Mouse (Mus musculus) hindbrain, postnatal 0 days (tissue): ENCODE measurements at regions not wholly inside any gene's neighbourhood (a gene's known extent, or its start where the extent isn't known, plus 50 kb on each side); places are given as distances from the start of the nearest gene placed in this dataset.
A peak's percentile ranks its signal among the peaks of the same experiment; 100 is the strongest.

ENCODE experiments used
- ATAC-seq: fragments of 200-750 bp; cut with Nextera tagmentation; 2 replicates; pipeline ENCODE4 v1.8.0; 2017; ENCODE audit warnings: mild to moderate bottlenecking, moderate TSS enrichment, moderate library complexity
- DNase-seq: peaks from one replicate; pipeline ENCODE4 v3.0.0-alpha.2; 2015; ENCODE audit warnings: low spot score
- H3K27ac ChIP-seq: fragments of 300-500 bp; sonication (generic); 2 replicates; pipeline ENCODE4 v1.5.1; 2014; ENCODE audit warnings: mild to moderate bottlenecking
- H3K27me3 ChIP-seq: fragments of 300-500 bp; sonication (generic); 2 replicates; pipeline ENCODE4 v1.6.1; 2014; ENCODE audit warnings: low read length, mixed read lengths; ENCODE audit not compliant: insufficient read depth
- H3K36me3 ChIP-seq: fragments of 300-500 bp; sonication (generic); 2 replicates; pipeline ENCODE4 v1.6.1; 2014; ENCODE audit warnings: low read length, mixed read lengths; ENCODE audit not compliant: insufficient read depth
- H3K4me1 ChIP-seq: fragments of 300-500 bp; sonication (generic); 2 replicates; pipeline ENCODE4 v1.6.1; 2014; ENCODE audit warnings: antibody characterized with exemption, low read length, mixed read lengths; ENCODE audit not compliant: insufficient read depth
- H3K4me2 ChIP-seq: fragments of 300-500 bp; sonication (generic); 2 replicates; pipeline ENCODE4 v1.6.1; 2014; ENCODE audit warnings: low read depth, mild to moderate bottlenecking, low read length, moderate library complexity, mixed read lengths
- H3K4me3 ChIP-seq: fragments of 300-500 bp; sonication (generic); 2 replicates; pipeline ENCODE4 v1.5.1; 2014; ENCODE audit warnings: low read length
- H3K9ac ChIP-seq: fragments of 300-500 bp; sonication (generic); replicated peaks from 2 replicates; pipeline ENCODE4 v1.6.1; 2014; ENCODE audit warnings: mild to moderate bottlenecking, low read length, moderate library complexity, mixed read lengths
- H3K9me3 ChIP-seq: fragments of 300-500 bp; sonication (generic); 2 replicates; pipeline ENCODE4 v1.6.1; 2016; ENCODE audit warnings: low read length, mixed read lengths
- CTCF ChIP-seq: IDR thresholded peaks from 2 replicates; pipeline ENCODE4 v1.5.1; 2016; ENCODE audit warnings: antibody characterized with exemption, control low read depth, low read depth
- WGBS: fragments of 180-500 bp; shearing (Covaris S2); extraction: QIAGEN DNeasy Blood & Tissue Kit; methylation state at CpG from one replicate; pipeline ENCODE4 v1.1.7; 2014; 5-methylcytosine and 5-hydroxymethylcytosine counted together

- WGBS, result 90% methylated on average over 1 of the region's 1 CpGs
Observed at GRCm38 (mm10) chr9:52826781-52827180, 147.2 kb upstream of the AI593442 start.

DNA sequence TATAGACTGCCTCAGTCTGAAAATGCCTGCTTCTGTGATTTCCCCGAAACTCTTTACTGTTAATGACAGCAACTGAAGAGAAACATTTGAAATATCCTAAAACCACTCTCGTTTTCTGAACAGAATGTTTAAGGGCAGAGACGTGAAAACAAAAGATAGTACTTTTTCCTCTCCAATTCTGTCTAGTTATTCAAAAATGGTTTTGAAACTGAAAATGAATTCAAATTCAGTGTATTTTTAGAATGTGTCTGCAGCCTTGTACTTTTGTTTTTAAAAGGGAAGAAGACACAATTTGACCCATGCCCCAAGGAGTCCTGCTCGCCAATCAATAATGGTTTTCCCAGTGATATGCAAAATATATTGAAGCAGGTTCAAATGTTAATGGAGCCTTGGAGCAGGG lies 136.7 kb upstream of the AI593442 start:
- Histone ChIP-seq H3K4me3 (no peak overlapping the region), H3K4me1 (no peaks in the 10 kb centered on the region), H3K9me3 (no peaks in the 10 kb centered on the region), H3K27me3 (no peaks in the 10 kb centered on the region), H3K27ac (no peak overlapping the region), H3K4me2 (no peak overlapping the region), H3K36me3 (no peaks in the 10 kb centered on the region), H3K9ac (no peak overlapping the region)
- TF ChIP-seq CTCF, result no peak
- DNase-seq, result no peak
- 86% methylated on average over 4 of the region's 4 CpGs for WGBS
- no peak for ATAC-seq

More at GRCm38 (mm10) chr9:52826781-52827180, 147.2 kb upstream of the AI593442 start:
- H3K27me3 ChIP-seq, result no peaks in the 10 kb centered on the region
- H3K4me3 ChIP-seq, result no peak overlapping the region
- H3K36me3 ChIP-seq, result no peaks in the 10 kb centered on the region
- TF ChIP-seq CTCF, result no peak
- H3K9ac ChIP-seq, result no peak overlapping the region
- no peak overlapping the region for H3K4me2 ChIP-seq
- H3K27ac ChIP-seq, result no peak overlapping the region
- ATAC-seq (no peak), DNase-seq (no peak)
- H3K9me3 ChIP-seq, result no peaks in the 10 kb centered on the region
- H3K4me1 ChIP-seq, result no peaks in the 10 kb centered on the region

- no peak for ATAC-seq
- Histone ChIP-seq H3K27ac (no peak overlapping the region), H3K4me1 (no peaks in the 10 kb centered on the region), H3K9ac (no peak overlapping the region), H3K9me3 (no peaks in the 10 kb centered on the region), H3K4me2 (no peak overlapping the region), H3K27me3 (no peaks in the 10 kb centered on the region), H3K4me3 (no peak overlapping the region), H3K36me3 (no peaks in the 10 kb centered on the region)
- no peak for TF ChIP-seq CTCF
- no peak for DNase-seq
- 98% methylated on average over 13 of the region's 13 CpGs for WGBS
Observed at GRCm38 (mm10) chr9:52802969-52803368, 123.4 kb upstream of the AI593442 start.

DNA sequence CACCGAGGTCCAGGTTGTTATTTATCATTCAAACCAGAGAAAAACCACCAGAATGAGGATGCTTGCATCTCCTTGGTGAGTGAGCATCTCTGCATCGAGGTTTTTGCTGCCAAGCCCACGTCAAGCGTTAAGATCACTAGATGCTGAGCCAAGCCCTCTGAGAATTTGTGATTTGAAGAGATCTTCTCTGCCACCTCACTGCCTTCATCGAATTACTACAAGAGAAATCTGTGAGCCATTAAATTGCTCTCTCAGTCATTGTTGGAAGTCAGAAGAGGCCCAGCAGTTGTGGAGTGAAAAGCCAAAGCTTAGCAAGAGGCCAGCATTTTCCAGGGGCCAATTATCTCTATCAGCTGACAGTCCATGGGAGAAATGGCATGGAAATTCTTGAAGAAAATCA lies 122.2 kb upstream of the AI593442 start:
- peak; percentile 71 for DNase-seq
- 60% methylated on average over 5 of the region's 5 CpGs for WGBS

GRCm38 (mm10) chr9:52800476-52800875 lies 120.9 kb upstream of the AI593442 start:
- no peak overlapping the region for H3K9ac ChIP-seq
- peak; percentile 86 for ATAC-seq
- H3K36me3 ChIP-seq, result no peaks in the 10 kb centered on the region
- no peaks in the 10 kb centered on the region for H3K4me1 ChIP-seq
- H3K4me3 ChIP-seq, result no peak overlapping the region
- no peaks in the 10 kb centered on the region for H3K27me3 ChIP-seq
- TF ChIP-seq CTCF, result no peak
- H3K27ac ChIP-seq, result no peak overlapping the region
- no peak overlapping the region for H3K4me2 ChIP-seq
- peak; percentile 71 for DNase-seq
- 58% methylated on average over 3 of the region's 3 CpGs for WGBS
- H3K9me3 ChIP-seq, result no peaks in the 10 kb centered on the region

More for the DNA sequence above, 122.2 kb upstream of the AI593442 start:
- Histone ChIP-seq H3K9ac (no peak overlapping the region), H3K27me3 (no peaks in the 10 kb centered on the region), H3K4me3 (no peak overlapping the region), H3K9me3 (no peaks in the 10 kb centered on the region), H3K27ac (no peak overlapping the region), H3K36me3 (no peaks in the 10 kb centered on the region), H3K4me2 (no peak overlapping the region), H3K4me1 (no peaks in the 10 kb centered on the region)
- ATAC-seq, result no peak
- TF ChIP-seq CTCF, result no peak

- 0 out of 2 replicates have a peak overlapping the region, but pooled peaks have one; percentile 0 for H3K27ac ChIP-seq
- H3K4me3 ChIP-seq, result no peak overlapping the region
- H3K36me3 ChIP-seq, result no peaks in the 10 kb centered on the region
- H3K4me2 ChIP-seq, result no peak overlapping the region
- ATAC-seq (no peak), DNase-seq (peak; percentile 68)
- H3K27me3 ChIP-seq, result no peaks in the 10 kb centered on the region
- TF ChIP-seq CTCF, result no peak
- WGBS, result 52% methylated on average over 1 of the region's 1 CpGs
- no peak overlapping the region for H3K9ac ChIP-seq
- no peaks in the 10 kb centered on the region for H3K4me1 ChIP-seq
- H3K9me3 ChIP-seq, result no peaks in the 10 kb centered on the region
Observed at GRCm38 (mm10) chr9:52792596-52792995, 113.0 kb upstream of the AI593442 start.

GRCm38 (mm10) chr9:52782520-52782919 lies 102.9 kb upstream of the AI593442 start:
- H3K4me3 ChIP-seq, result no peak overlapping the region
- no peak for ATAC-seq
- no peak overlapping the region for H3K4me2 ChIP-seq
- no peaks in the 10 kb centered on the region for H3K36me3 ChIP-seq
- no peaks in the 10 kb centered on the region for H3K4me1 ChIP-seq
- no peak for DNase-seq
- H3K9ac ChIP-seq, result no peak overlapping the region
- no peak overlapping the region for H3K27ac ChIP-seq
- TF ChIP-seq CTCF, result no peak
- 90% methylated on average over 3 of the region's 3 CpGs for WGBS
- H3K27me3 ChIP-seq, result no peaks in the 10 kb centered on the region
- no peaks in the 10 kb centered on the region for H3K9me3 ChIP-seq
